Mouse (Mus musculus): ENCODE results near the gene Cmtm7. TPM values are rescaled to one million over a fixed set of nuclear protein-coding genes. Genes with fewer than 3 reads are reported as not detected.

The Cmtm7 gene
- polyA plus RNA-seq, 1 experiment from 2014 or later, result 57.0 TPM

GRCm38 (mm10) chr9:114751582-114751981 is 30.1 kb downstream of the Cmtm7 start:
- no peaks in the 10 kb centered on the region for H3K27me3 ChIP-seq (ENCODE audit: control insufficient read depth, insufficient read depth, low read length)
- no peak overlapping the region for H3K4me3 ChIP-seq (ENCODE audit: low read depth, low read length)
- 81% methylated on average over 3 of the region's 3 CpGs for WGBS
- no peak for DNase-seq (ENCODE audit: low spot score)
- no peak for ATAC-seq (ENCODE audit: insufficient read depth, low FRiP score, low TSS enrichment)
- peaks cover 6% of the 10 kb centered on the region for H3K36me3 ChIP-seq (ENCODE audit: control insufficient read depth, insufficient read depth, low read length)
- H3K9me3 ChIP-seq (ENCODE audit: control insufficient read depth, low read length), result no peaks in the 10 kb centered on the region
- H3K9ac ChIP-seq (ENCODE audit: low read length), result no peak overlapping the region
- no peak overlapping the region for H3K27ac ChIP-seq (ENCODE audit: low read depth, low read length)
- no peak overlapping the region for H3K4me2 ChIP-seq (ENCODE audit: low read depth)
- peaks cover 5% of the 10 kb centered on the region; the same call in 1 of the 2 replicates for H3K4me1 ChIP-seq (ENCODE audit: control insufficient read depth, insufficient read depth, low read length)

GRCm38 (mm10) chr9:114747466-114747865 is 34.2 kb downstream of the Cmtm7 start:
- no peak for ATAC-seq (ENCODE audit: insufficient read depth, low FRiP score, low TSS enrichment)
- Histone ChIP-seq H3K4me2 (ENCODE audit: low read depth) (no peak overlapping the region), H3K9me3 (ENCODE audit: control insufficient read depth, low read length) (no peaks in the 10 kb centered on the region), H3K36me3 (ENCODE audit: control insufficient read depth, insufficient read depth, low read length) (peaks cover 6% of the 10 kb centered on the region), H3K4me1 (ENCODE audit: control insufficient read depth, insufficient read depth, low read length) (no peaks in the 10 kb centered on the region), H3K27ac (ENCODE audit: low read depth, low read length) (no peak overlapping the region), H3K4me3 (ENCODE audit: low read depth, low read length) (no peak overlapping the region), H3K9ac (ENCODE audit: low read length) (no peak overlapping the region), H3K27me3 (ENCODE audit: control insufficient read depth, insufficient read depth, low read length) (no peaks in the 10 kb centered on the region)
- 84% methylated on average over 12 of the region's 12 CpGs for WGBS
- no peak for DNase-seq (ENCODE audit: low spot score)

GRCm38 (mm10) chr9:114747012-114747411 is 34.6 kb downstream of the Cmtm7 start:
- no peak overlapping the region for H3K4me2 ChIP-seq (ENCODE audit: low read depth)
- no peak overlapping the region for H3K4me3 ChIP-seq (ENCODE audit: low read depth, low read length)
- no peak for ATAC-seq (ENCODE audit: insufficient read depth, low FRiP score, low TSS enrichment)
- H3K4me1 ChIP-seq (ENCODE audit: control insufficient read depth, insufficient read depth, low read length), result no peaks in the 10 kb centered on the region
- H3K9me3 ChIP-seq (ENCODE audit: control insufficient read depth, low read length), result no peaks in the 10 kb centered on the region
- peaks cover 6% of the 10 kb centered on the region for H3K36me3 ChIP-seq (ENCODE audit: control insufficient read depth, insufficient read depth, low read length)
- no peak overlapping the region for H3K9ac ChIP-seq (ENCODE audit: low read length)
- no peak for DNase-seq (ENCODE audit: low spot score)
- WGBS, result 80% methylated on average over 10 of the region's 10 CpGs
- H3K27ac ChIP-seq (ENCODE audit: low read depth, low read length), result no peak overlapping the region
- no peaks in the 10 kb centered on the region for H3K27me3 ChIP-seq (ENCODE audit: control insufficient read depth, insufficient read depth, low read length)

GRCm38 (mm10) chr9:114745654-114746053 is 36.0 kb downstream of the Cmtm7 start:
- Histone ChIP-seq H3K27ac (ENCODE audit: low read depth, low read length) (no peak overlapping the region), H3K27me3 (ENCODE audit: control insufficient read depth, insufficient read depth, low read length) (no peaks in the 10 kb centered on the region), H3K36me3 (ENCODE audit: control insufficient read depth, insufficient read depth, low read length) (peaks cover 6% of the 10 kb centered on the region), H3K4me3 (ENCODE audit: low read depth, low read length) (no peak overlapping the region), H3K4me2 (ENCODE audit: low read depth) (no peak overlapping the region), H3K9ac (ENCODE audit: low read length) (no peak overlapping the region), H3K4me1 (ENCODE audit: control insufficient read depth, insufficient read depth, low read length) (no peaks in the 10 kb centered on the region), H3K9me3 (ENCODE audit: control insufficient read depth, low read length) (no peaks in the 10 kb centered on the region)
- 83% methylated on average over 4 of the region's 4 CpGs for WGBS
- no peak for ATAC-seq (ENCODE audit: insufficient read depth, low FRiP score, low TSS enrichment)
- no peak for DNase-seq (ENCODE audit: low spot score)

GRCm38 (mm10) chr9:114745163-114745562 is 36.5 kb downstream of the Cmtm7 start:
- Histone ChIP-seq H3K27ac (ENCODE audit: low read depth, low read length) (no peak overlapping the region), H3K9ac (ENCODE audit: low read length) (no peak overlapping the region), H3K4me2 (ENCODE audit: low read depth) (no peak overlapping the region), H3K36me3 (ENCODE audit: control insufficient read depth, insufficient read depth, low read length) (peaks cover 6% of the 10 kb centered on the region), H3K4me1 (ENCODE audit: control insufficient read depth, insufficient read depth, low read length) (no peaks in the 10 kb centered on the region), H3K4me3 (ENCODE audit: low read depth, low read length) (no peak overlapping the region), H3K9me3 (ENCODE audit: control insufficient read depth, low read length) (no peaks in the 10 kb centered on the region), H3K27me3 (ENCODE audit: control insufficient read depth, insufficient read depth, low read length) (no peaks in the 10 kb centered on the region)
- no peak for DNase-seq (ENCODE audit: low spot score)
- WGBS, result 86% methylated on average over 4 of the region's 4 CpGs
- no peak for ATAC-seq (ENCODE audit: insufficient read depth, low FRiP score, low TSS enrichment)

- no peak overlapping the region for H3K9ac ChIP-seq (ENCODE audit: low read length)
- no peak overlapping the region for H3K27ac ChIP-seq (ENCODE audit: low read depth, low read length)
- H3K4me1 ChIP-seq (ENCODE audit: control insufficient read depth, insufficient read depth, low read length), result no peaks in the 10 kb centered on the region
- H3K9me3 ChIP-seq (ENCODE audit: control insufficient read depth, low read length), result no peaks in the 10 kb centered on the region
- H3K4me3 ChIP-seq (ENCODE audit: low read depth, low read length), result no peak overlapping the region
- H3K27me3 ChIP-seq (ENCODE audit: control insufficient read depth, insufficient read depth, low read length), result no peaks in the 10 kb centered on the region
- H3K36me3 ChIP-seq (ENCODE audit: control insufficient read depth, insufficient read depth, low read length), result peaks cover 5% of the 10 kb centered on the region
- ATAC-seq (ENCODE audit: insufficient read depth, low FRiP score, low TSS enrichment) (no peak), DNase-seq (ENCODE audit: low spot score) (no peak)
- 89% methylated on average over 2 of the region's 2 CpGs for WGBS
- H3K4me2 ChIP-seq (ENCODE audit: low read depth), result no peak overlapping the region
Measured at GRCm38 (mm10) chr9:114742731-114743130, 38.9 kb downstream of the Cmtm7 start.

- DNase-seq (ENCODE audit: low spot score) (no peak), ATAC-seq (ENCODE audit: insufficient read depth, low FRiP score, low TSS enrichment) (no peak)
- Histone ChIP-seq H3K4me2 (ENCODE audit: low read depth) (no peak overlapping the region), H3K36me3 (ENCODE audit: control insufficient read depth, insufficient read depth, low read length) (no peaks in the 10 kb centered on the region; the same call in 1 of the 2 replicates), H3K27ac (ENCODE audit: low read depth, low read length) (no peak overlapping the region), H3K4me1 (ENCODE audit: control insufficient read depth, insufficient read depth, low read length) (no peaks in the 10 kb centered on the region), H3K4me3 (ENCODE audit: low read depth, low read length) (no peak overlapping the region), H3K9me3 (ENCODE audit: control insufficient read depth, low read length) (no peaks in the 10 kb centered on the region), H3K9ac (ENCODE audit: low read length) (no peak overlapping the region), H3K27me3 (ENCODE audit: control insufficient read depth, insufficient read depth, low read length) (no peaks in the 10 kb centered on the region)
- WGBS, result 92% methylated on average over 9 of the region's 9 CpGs
Measured at GRCm38 (mm10) chr9:114740336-114740735, 41.3 kb downstream of the Cmtm7 start.

- no peak for DNase-seq (ENCODE audit: low spot score)
- WGBS, result 71% methylated on average over 11 of the region's 11 CpGs
- no peak overlapping the region for H3K27ac ChIP-seq (ENCODE audit: low read depth, low read length)
Measured at GRCm38 (mm10) chr9:114736442-114736841, 45.2 kb downstream of the Cmtm7 start.

GRCm38 (mm10) chr9:114733238-114733637 is 48.4 kb downstream of the Cmtm7 start:
- no peak for DNase-seq (ENCODE audit: low spot score)
- no peak overlapping the region for H3K4me3 ChIP-seq (ENCODE audit: low read depth, low read length)
- no peak overlapping the region for H3K27ac ChIP-seq (ENCODE audit: low read depth, low read length)
- 85% methylated on average over 2 of the region's 2 CpGs for WGBS
- no peak overlapping the region for H3K9ac ChIP-seq (ENCODE audit: low read length)
- no peaks in the 10 kb centered on the region for H3K9me3 ChIP-seq (ENCODE audit: control insufficient read depth, low read length)
- H3K4me1 ChIP-seq (ENCODE audit: control insufficient read depth, insufficient read depth, low read length), result peaks cover 8% of the 10 kb centered on the region
- H3K27me3 ChIP-seq (ENCODE audit: control insufficient read depth, insufficient read depth, low read length), result no peaks in the 10 kb centered on the region
- no peak for ATAC-seq (ENCODE audit: insufficient read depth, low FRiP score, low TSS enrichment)
- no peaks in the 10 kb centered on the region for H3K36me3 ChIP-seq (ENCODE audit: control insufficient read depth, insufficient read depth, low read length)
- no peak overlapping the region for H3K4me2 ChIP-seq (ENCODE audit: low read depth)

More at GRCm38 (mm10) chr9:114736442-114736841, 45.2 kb downstream of the Cmtm7 start:
- H3K4me3 ChIP-seq (ENCODE audit: low read depth, low read length), result no peak overlapping the region
- no peak for ATAC-seq (ENCODE audit: insufficient read depth, low FRiP score, low TSS enrichment)
- H3K4me2 ChIP-seq (ENCODE audit: low read depth), result no peak overlapping the region
- peaks cover 8% of the 10 kb centered on the region for H3K4me1 ChIP-seq (ENCODE audit: control insufficient read depth, insufficient read depth, low read length)
- H3K9me3 ChIP-seq (ENCODE audit: control insufficient read depth, low read length), result no peaks in the 10 kb centered on the region
- H3K36me3 ChIP-seq (ENCODE audit: control insufficient read depth, insufficient read depth, low read length), result no peaks in the 10 kb centered on the region; the same call in 1 of the 2 replicates
- no peak overlapping the region for H3K9ac ChIP-seq (ENCODE audit: low read length)
- H3K27me3 ChIP-seq (ENCODE audit: control insufficient read depth, insufficient read depth, low read length), result no peaks in the 10 kb centered on the region

All from neural tube, embryonic 11.5 days (tissue).